Mouse (Mus musculus) hindbrain, embryonic 14.5 days (tissue): ENCODE results near the gene Brinp3. TPM values are rescaled to one million over a fixed set of nuclear protein-coding genes. Genes with fewer than 3 reads are reported as not detected.
A peak's percentile ranks its signal among the peaks of the same experiment; 100 is the strongest.
"Not testable (repeated sequence)": the region's sequence is repeated elsewhere in the genome, so short reads cannot be mapped to it uniquely, and the experiment has no call there.

ENCODE experiments used
- ATAC-seq: fragments of 200-750 bp; cut with Nextera tagmentation; 2 replicates; pipeline ENCODE4 v1.8.0; 2017; ENCODE audit warnings: moderate number of reproducible peaks, mild to moderate bottlenecking, moderate TSS enrichment, moderate library complexity; ENCODE audit not compliant: low FRiP score
- DNase-seq: peaks from one replicate; pipeline ENCODE4 v3.0.0-alpha.2; 2015; ENCODE audit warnings: low spot score
- H3K27ac ChIP-seq: fragments of 300-500 bp; sonication (generic); 2 replicates; pipeline ENCODE4 v1.5.1; 2014; ENCODE audit warnings: mild to moderate bottlenecking, moderate library complexity
- H3K27me3 ChIP-seq: fragments of 300-500 bp; sonication (generic); 2 replicates; pipeline ENCODE4 v1.6.1; 2014; ENCODE audit warnings: mild to moderate bottlenecking, low read length, mixed read lengths; ENCODE audit not compliant: control insufficient read depth, insufficient read depth
- H3K36me3 ChIP-seq: fragments of 300-500 bp; sonication (generic); replicated peaks from 2 replicates; pipeline ENCODE4 v1.6.1; 2014; ENCODE audit not compliant: control insufficient read depth, insufficient read depth
- H3K4me1 ChIP-seq: fragments of 300-500 bp; sonication (generic); replicated peaks from 2 replicates; pipeline ENCODE4 v1.6.1; 2014; ENCODE audit warnings: antibody characterized with exemption, low read length, mixed read lengths; ENCODE audit not compliant: control insufficient read depth, insufficient read depth
- H3K4me2 ChIP-seq: fragments of 300-500 bp; sonication (generic); replicated peaks from 2 replicates; pipeline ENCODE4 v1.6.1; 2014; ENCODE audit warnings: mild to moderate bottlenecking, moderate library complexity
- H3K4me3 ChIP-seq: fragments of 300-500 bp; sonication (generic); replicated peaks from 2 replicates; pipeline ENCODE4 v1.5.1; 2014; ENCODE audit warnings: mild to moderate bottlenecking, low read length
- H3K9ac ChIP-seq: fragments of 300-500 bp; sonication (generic); 2 replicates; pipeline ENCODE4 v1.6.1; 2014
- H3K9me3 ChIP-seq: fragments of 300-500 bp; sonication (generic); 2 replicates; pipeline ENCODE4 v1.6.1; 2016; ENCODE audit warnings: low read length; ENCODE audit not compliant: control insufficient read depth
- WGBS: fragments of 180-500 bp; shearing (Covaris S2); extraction: QIAGEN DNeasy Blood & Tissue Kit; methylation state at CpG from one replicate; pipeline ENCODE4 v1.1.7; 2014; 5-methylcytosine and 5-hydroxymethylcytosine counted together
- polyA plus RNA-seq: library from polyadenylated mRNA; unstranded; fragments of >200 nt; fragmentation: Nextera tagmentation; extraction: Ambion mirVana; gene quantifications from 2 replicates; pipeline ENCODE4 v1.2.1, GENCODE M21; 2014

The Brinp3 gene
- polyA plus RNA-seq, 1 experiment from 2014 or later, result 33.8 TPM

DNA sequence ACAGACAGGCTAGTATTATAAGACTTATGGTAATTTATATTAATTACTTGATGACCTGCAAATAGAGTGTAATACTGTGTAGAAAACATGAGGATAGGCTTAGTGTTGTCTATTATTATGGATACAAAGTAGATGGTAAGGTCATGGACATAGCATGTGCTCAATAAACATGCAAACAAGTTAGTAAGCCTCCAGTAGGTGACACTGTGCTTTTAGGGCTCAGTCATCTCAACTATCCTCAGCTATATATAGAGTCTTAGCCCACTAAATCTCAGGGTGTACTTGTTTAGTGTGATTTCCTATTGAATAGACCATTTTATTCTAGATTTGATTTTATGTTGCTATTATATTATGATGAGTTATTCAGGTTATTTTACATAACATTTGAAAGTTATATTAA, 34.0 kb downstream of the Brinp3 start:
- Histone ChIP-seq H3K9me3 (no peaks in the 10 kb centered on the region), H3K9ac (no peak overlapping the region), H3K4me1 (no peaks in the 10 kb centered on the region), H3K36me3 (no peaks in the 10 kb centered on the region), H3K27me3 (no peaks in the 10 kb centered on the region), H3K4me3 (no peak overlapping the region), H3K4me2 (no peak overlapping the region), H3K27ac (no peak overlapping the region)
- ATAC-seq (no peak), DNase-seq (no peak)

DNA sequence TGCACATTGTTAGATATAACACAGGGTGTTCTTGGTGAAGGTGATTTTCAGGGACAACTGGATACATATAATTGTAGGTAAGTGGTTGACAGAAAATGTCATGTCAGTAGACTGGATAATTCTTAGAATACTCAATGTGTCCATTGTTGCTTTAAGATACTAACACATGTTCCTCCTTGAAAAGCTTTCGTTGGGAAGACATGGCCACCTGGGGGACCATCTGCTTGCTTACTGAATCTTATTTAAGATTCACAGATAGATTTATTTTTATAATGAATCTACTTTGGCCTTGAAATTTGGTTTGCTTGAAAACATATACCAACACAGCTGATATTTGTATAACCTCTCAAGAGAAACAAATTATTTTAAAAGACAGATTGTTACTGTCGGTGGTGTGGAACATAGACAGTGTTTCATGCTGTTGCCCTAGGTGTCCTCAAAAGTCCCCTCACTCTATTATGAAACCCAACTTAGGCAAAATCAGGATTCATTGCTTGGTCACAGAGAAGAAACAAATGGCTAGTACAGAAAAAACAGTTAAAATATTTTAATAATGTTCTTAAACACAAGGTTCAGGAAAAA, 52.4 kb downstream of the Brinp3 start:
- Histone ChIP-seq H3K27ac (no peak overlapping the region), H3K36me3 (no peaks in the 10 kb centered on the region), H3K4me1 (no peaks in the 10 kb centered on the region), H3K27me3 (no peaks in the 10 kb centered on the region), H3K9ac (no peak overlapping the region), H3K4me2 (no peak overlapping the region), H3K4me3 (no peak overlapping the region), H3K9me3 (no peaks in the 10 kb centered on the region)
- WGBS, result 71% methylated on average over 2 of the region's 2 CpGs
- DNase-seq, result no peak
- ATAC-seq, result no peak

DNA sequence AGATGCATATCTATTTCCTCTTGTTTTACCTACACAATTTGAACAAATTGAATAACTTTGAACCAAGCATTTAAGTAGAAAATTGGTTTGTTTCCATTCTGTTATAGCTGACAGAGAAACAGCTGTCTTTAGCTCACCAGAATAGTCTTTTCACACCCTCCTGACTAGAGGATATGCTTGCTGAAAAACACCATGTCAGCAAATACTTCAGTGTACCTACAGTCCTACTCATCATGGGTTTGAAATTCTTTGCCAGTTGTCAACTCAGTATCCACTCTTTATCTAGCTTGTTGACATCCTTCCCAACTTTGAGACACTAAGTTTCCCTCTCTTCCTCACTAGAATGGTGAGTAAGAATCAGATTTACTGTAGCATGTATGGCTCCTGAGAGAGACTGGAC, 62.4 kb downstream of the Brinp3 start:
- Histone ChIP-seq H3K27me3 (no peaks in the 10 kb centered on the region), H3K9ac (no peak overlapping the region), H3K4me1 (no peaks in the 10 kb centered on the region), H3K9me3 (no peaks in the 10 kb centered on the region), H3K4me2 (no peak overlapping the region), H3K36me3 (no peaks in the 10 kb centered on the region), H3K4me3 (no peak overlapping the region), H3K27ac (no peak overlapping the region)
- DNase-seq (no peak), ATAC-seq (no peak)

DNA sequence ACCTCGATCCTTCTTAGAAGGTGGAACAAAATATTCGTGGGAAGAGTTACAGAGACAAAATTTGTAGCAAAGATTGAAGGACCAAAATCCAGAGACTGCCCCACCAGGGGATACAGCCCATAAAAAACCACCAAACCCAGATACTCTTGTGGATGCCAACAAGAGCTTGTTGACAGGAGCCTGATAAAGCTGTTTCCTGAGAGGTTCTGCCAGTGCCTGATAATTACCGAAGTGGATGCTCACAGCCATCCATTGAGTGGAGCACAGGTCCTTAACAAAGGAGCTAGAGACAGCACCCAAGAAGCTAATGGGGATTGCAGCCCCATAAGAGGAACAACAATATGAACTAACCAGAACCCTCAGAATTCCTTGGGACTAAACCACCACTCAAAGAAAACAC, 67.6 kb downstream of the Brinp3 start:
- Histone ChIP-seq H3K4me3 (no peak overlapping the region), H3K4me2 (no peak overlapping the region), H3K9me3 (no peaks in the 10 kb centered on the region), H3K4me1 (no peaks in the 10 kb centered on the region), H3K36me3 (no peaks in the 10 kb centered on the region), H3K9ac (no peak overlapping the region), H3K27ac (no peak overlapping the region), H3K27me3 (no peaks in the 10 kb centered on the region)
- no peak for ATAC-seq
- WGBS, result 80% methylated on average over 3 of the region's 3 CpGs
- no peak for DNase-seq

DNA sequence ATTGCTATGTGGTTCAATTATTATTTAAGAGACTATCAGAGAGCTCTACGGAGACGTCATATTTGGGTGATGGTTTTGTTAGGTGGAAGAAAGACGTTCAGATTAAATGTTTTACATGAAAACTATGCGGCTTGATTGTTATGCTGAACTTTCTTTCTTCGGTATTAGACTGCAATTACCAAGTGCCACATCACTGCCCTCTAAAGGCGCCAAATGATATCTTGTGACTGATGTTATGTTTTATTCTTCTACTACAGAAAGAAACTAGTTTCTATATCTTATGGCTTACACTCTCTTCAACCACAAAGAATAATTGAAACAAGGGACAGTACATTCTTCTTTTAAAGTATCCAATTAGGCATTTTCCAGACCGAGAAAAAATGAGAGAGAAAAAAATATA, 89.6 kb downstream of the Brinp3 start:
- no peak overlapping the region for H3K27ac ChIP-seq
- H3K36me3 ChIP-seq, result no peaks in the 10 kb centered on the region
- H3K4me3 ChIP-seq, result no peak overlapping the region
- no peaks in the 10 kb centered on the region for H3K9me3 ChIP-seq
- no peaks in the 10 kb centered on the region for H3K27me3 ChIP-seq
- DNase-seq (no peak), ATAC-seq (no peak)
- no peaks in the 10 kb centered on the region for H3K4me1 ChIP-seq
- no peak overlapping the region for H3K4me2 ChIP-seq
- H3K9ac ChIP-seq, result no peak overlapping the region
- 68% methylated on average over 7 of the region's 7 CpGs for WGBS

DNA sequence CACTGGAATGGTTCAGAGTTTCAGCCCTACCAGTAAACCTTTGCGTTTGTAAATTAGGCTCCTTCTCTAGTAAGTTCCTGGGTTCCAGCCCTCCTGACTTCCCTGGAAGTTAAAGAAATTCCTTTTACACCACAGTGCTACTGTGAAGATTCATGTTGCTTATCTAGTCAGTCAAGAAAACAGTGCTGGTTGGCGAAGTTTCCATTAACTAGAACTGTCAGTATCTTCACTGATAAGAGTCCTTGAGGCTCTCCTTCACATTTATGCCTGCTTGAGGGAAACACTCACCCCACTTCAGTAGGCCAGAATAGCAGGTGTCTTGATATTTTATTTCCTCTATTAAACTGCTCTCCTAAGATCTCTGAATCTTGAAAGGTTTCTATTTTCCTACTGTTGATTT, 138.3 kb downstream of the Brinp3 start:
- 68% methylated on average over 2 of the region's 2 CpGs for WGBS
- Histone ChIP-seq H3K4me3 (no peak overlapping the region), H3K9me3 (no peaks in the 10 kb centered on the region), H3K27me3 (no peaks in the 10 kb centered on the region), H3K9ac (no peak overlapping the region), H3K27ac (no peak overlapping the region), H3K36me3 (no peaks in the 10 kb centered on the region), H3K4me2 (no peak overlapping the region), H3K4me1 (no peaks in the 10 kb centered on the region)
- DNase-seq (no peak), ATAC-seq (no peak)

DNA sequence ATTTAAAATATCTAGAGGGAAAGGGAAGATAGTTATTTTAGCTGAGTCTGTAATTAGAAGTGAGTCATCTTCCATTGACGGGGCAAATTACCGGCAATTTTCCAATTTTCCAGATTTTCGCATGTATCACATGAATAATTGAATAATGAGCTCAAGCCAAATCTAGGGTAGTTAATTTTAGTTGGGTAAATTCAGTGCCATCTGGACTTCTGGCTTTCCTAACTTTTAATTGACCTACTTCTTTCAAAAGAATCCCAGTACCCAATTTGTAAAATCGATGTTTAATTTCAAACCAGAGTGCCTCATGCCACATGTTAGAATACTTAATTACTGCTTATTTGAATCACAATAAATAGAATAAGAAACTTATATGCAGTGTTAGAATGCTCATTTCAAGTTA, 162.7 kb downstream of the Brinp3 start:
- Histone ChIP-seq H3K9me3 (no peaks in the 10 kb centered on the region), H3K27ac (no peak overlapping the region), H3K9ac (no peak overlapping the region), H3K27me3 (no peaks in the 10 kb centered on the region), H3K4me2 (no peak overlapping the region), H3K36me3 (no peaks in the 10 kb centered on the region), H3K4me3 (no peak overlapping the region), H3K4me1 (no peaks in the 10 kb centered on the region)
- peak; percentile 34 for DNase-seq
- no peak for ATAC-seq
- 57% methylated on average over 4 of the region's 4 CpGs for WGBS

DNA sequence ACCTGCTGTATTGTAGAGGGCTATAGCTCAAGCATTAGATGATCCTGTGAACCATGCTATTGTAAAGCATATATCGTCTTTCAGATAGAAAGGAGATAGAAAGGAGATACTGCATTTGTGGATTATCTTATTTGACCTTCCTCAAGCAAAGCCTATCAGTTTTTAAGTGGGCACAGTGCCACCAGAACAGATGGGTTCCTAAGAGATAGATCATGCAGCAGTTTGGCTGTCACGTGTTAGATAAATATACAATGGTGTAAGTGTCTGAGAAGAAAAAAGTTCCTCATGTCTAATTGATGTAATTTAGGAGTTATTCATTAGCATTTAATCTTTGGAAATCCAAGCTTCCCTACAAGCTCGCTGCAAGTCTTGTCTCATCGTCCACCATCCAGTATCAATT, 206.2 kb downstream of the Brinp3 start:
- no peaks in the 10 kb centered on the region for H3K36me3 ChIP-seq
- DNase-seq, result no peak
- H3K4me2 ChIP-seq, result no peak overlapping the region
- ATAC-seq, result no peak
- H3K27me3 ChIP-seq, result no peaks in the 10 kb centered on the region
- H3K9ac ChIP-seq, result no peak overlapping the region
- H3K27ac ChIP-seq, result no peak overlapping the region
- WGBS, result 76% methylated on average over 4 of the region's 4 CpGs
- no peaks in the 10 kb centered on the region for H3K9me3 ChIP-seq
- H3K4me3 ChIP-seq, result no peak overlapping the region
- H3K4me1 ChIP-seq, result no peaks in the 10 kb centered on the region

DNA sequence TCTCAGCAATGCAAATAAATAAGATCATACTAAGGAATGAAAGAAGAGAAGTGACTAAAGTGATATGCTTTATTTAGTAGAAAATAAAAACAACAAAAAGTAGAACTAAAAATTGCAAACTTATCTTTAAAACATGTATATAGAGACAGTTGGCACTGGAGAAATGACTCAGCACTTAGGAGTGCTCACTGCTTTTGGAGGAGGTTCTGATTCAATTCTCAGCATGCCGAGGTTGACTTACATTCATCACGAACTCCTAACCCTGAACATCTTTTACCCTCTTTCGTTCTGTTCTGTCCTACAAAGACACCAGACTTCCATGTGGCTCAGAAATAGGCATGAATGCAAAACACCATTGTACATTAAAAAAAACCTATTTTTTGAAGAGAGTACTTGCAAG, 225.0 kb downstream of the Brinp3 start:
- no peaks in the 10 kb centered on the region for H3K4me1 ChIP-seq
- H3K4me3 ChIP-seq, result no peak overlapping the region
- H3K4me2 ChIP-seq, result no peak overlapping the region
- WGBS, result 83% methylated on average over 3 of the region's 3 CpGs
- H3K9me3 ChIP-seq, result no peaks in the 10 kb centered on the region
- no peaks in the 10 kb centered on the region for H3K27me3 ChIP-seq
- H3K36me3 ChIP-seq, result no peaks in the 10 kb centered on the region
- H3K27ac ChIP-seq, result no peak overlapping the region
- no peak for ATAC-seq
- DNase-seq, result no peak
- no peak overlapping the region for H3K9ac ChIP-seq

DNA sequence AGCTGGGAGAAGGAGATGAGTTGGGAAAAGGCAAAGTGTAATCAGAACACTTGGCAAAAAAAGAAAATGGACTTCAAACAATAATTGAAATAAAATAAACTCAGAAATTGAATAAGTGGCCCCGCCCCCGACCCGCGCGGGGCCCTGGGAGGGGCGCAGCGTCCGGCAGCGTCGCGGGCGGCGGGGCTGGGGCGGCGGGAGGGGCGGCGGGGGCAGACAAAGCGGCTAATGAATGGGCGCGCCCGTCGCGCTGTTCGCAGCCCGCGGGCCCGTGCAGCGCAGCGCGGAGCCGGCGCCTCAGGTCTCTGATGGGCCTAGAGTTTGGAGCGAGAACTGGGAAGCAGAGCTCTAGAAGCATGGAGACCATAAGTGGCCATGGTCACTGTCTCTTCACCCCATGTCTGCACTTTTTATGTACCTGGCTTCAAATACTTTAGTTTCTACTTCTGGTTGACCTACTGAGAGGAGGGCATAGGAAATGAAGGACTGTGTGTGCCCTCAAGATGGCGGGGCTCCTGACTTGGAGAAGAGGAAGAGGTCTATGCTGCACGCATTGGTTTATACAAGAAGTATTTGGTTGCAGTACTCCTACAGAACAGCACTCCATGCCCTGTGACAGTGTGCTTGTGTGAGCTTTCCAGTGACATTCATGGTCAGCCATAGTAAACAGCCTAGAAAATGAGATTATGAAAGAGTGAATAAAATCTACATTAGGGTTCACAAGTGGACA, 230.4 kb downstream of the Brinp3 start:
- peak overlapping the region; percentile 63 for H3K9ac ChIP-seq
- H3K27ac ChIP-seq, H3K9me3 ChIP-seq, H3K4me1 ChIP-seq, DNase-seq, H3K27me3 ChIP-seq, H3K36me3 ChIP-seq: not testable (repeated sequence)
- 4% methylated on average over 29 of the region's 35 CpGs for WGBS
- peak overlapping the region; percentile 62 for H3K4me2 ChIP-seq
- H3K4me3 ChIP-seq, result peak overlapping the region; percentile 38
- peak; percentile 89 for ATAC-seq
